Mouse (Mus musculus): ENCODE measurements around the gene Itgb8.

DNA sequence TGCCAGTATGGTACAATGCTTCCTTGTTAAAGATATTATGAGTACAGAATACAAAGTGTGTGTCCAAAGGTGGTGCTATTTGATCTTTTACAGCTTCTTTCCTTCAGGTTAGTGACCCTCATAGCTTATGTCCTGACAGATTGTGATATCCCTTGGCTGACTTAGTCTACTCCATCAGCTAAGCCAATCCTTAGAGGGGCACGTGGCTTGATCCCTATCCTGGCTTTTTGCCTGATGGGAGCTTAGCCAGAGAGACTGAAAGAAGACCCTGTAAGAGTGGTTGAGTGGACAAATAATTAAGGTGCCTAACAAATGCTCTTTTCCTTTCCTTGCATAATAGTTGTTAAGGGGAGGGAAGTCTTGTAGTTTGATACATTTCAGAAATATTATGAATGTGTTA lies 73.9 kb downstream of the Itgb8 start:
- TF ChIP-seq POLR2A (IDR thresholded peaks at IDR 0.05; ENCODE audit: borderline replicate concordance, extremely low read depth, insufficient read depth, insufficient read length, poor library complexity, severe bottlenecking) = no peak
- TF ChIP-seq CTCF (IDR thresholded peaks at IDR 0.05; ENCODE audit: borderline replicate concordance, extremely low read depth, insufficient read depth, insufficient read length) = no peak
